Mouse (Mus musculus) cortical plate, adult 2 months (tissue): Measurements from ENCODE around the gene Gm4737. TPM values are rescaled to one million over a fixed set of nuclear protein-coding genes. Genes with fewer than 3 reads are reported as not detected.
"Not testable (repeated sequence)": the region's sequence is repeated elsewhere in the genome, so short reads cannot be mapped to it uniquely, and the experiment has no call there.

ENCODE experiments used
- H3K27ac ChIP-seq: fragments of 200-500 bp; 2 replicates; pipeline ENCODE4 v1.5.1; 2012; ENCODE audit warnings: low read length, control low read depth, inconsistent platforms; ENCODE audit not compliant: insufficient read depth
- H3K4me1 ChIP-seq: fragments of 200-500 bp; 2 replicates; pipeline ENCODE4 v1.6.1; 2011; ENCODE audit warnings: low read length; ENCODE audit not compliant: control insufficient read depth, insufficient read depth
- H3K4me3 ChIP-seq: fragments of 200-500 bp; 2 replicates; pipeline ENCODE4 v1.5.1; 2011; ENCODE audit warnings: mild to moderate bottlenecking, low read length, control low read depth; ENCODE audit not compliant: insufficient read depth
- CTCF ChIP-seq: fragments of 200-500 bp; IDR thresholded peaks from 2 replicates; pipeline ENCODE4 v1.5.1; 2011; ENCODE audit warnings: mild to moderate bottlenecking, control low read depth, low read length; ENCODE audit not compliant: insufficient read depth; ENCODE audit errors: extremely low read depth
- POLR2A ChIP-seq: fragments of 200-500 bp; IDR thresholded peaks from 2 replicates; pipeline ENCODE4 v1.6.1; 2011; ENCODE audit warnings: mild to moderate bottlenecking, low read length, control low read depth; ENCODE audit not compliant: insufficient read depth; ENCODE audit errors: extremely low read depth
- polyA plus RNA-seq: library from polyadenylated mRNA; depleted of rRNA; stranded (reverse); fragments of >200 nt; gene quantifications from 2 replicates; pipeline ENCODE4 v1.2.3, GENCODE M21; 2012; rRNA removed

Gm4737 gene
- polyA plus RNA-seq: 3.5 and 4.5 TPM in 2 replicates

GRCm38 (mm10) chr16:46154832-46155231 lies at the start of gene Gm4737:
TSS of gene Gm4737 (minus strand) at chr16:46155077.
- H3K4me1 ChIP-seq, H3K4me3 ChIP-seq, H3K27ac ChIP-seq: not testable (repeated sequence)

GRCm38 (mm10) chr16:46195792-46196191 lies 40.9 kb upstream of the Gm4737 start:
- H3K4me3 ChIP-seq: no peak overlapping the region
- H3K27ac ChIP-seq: no peak overlapping the region
- no peaks in the 10 kb centered on the region for H3K4me1 ChIP-seq
- TF ChIP-seq POLR2A: no peak

GRCm38 (mm10) chr16:46183096-46183495 lies 28.2 kb upstream of the Gm4737 start:
- no peak overlapping the region for H3K4me3 ChIP-seq
- H3K27ac ChIP-seq: no peak overlapping the region
- no peak for TF ChIP-seq CTCF
- TF ChIP-seq POLR2A: no peak
- H3K4me1 ChIP-seq: no peaks in the 10 kb centered on the region

GRCm38 (mm10) chr16:46178121-46178801 lies 23.4 kb upstream of the Gm4737 start:
- H3K27ac ChIP-seq: no peak overlapping the region
- H3K4me1 ChIP-seq: no peaks in the 10 kb centered on the region
- TF ChIP-seq POLR2A (no peak), CTCF (no peak)
- H3K4me3 ChIP-seq: no peak overlapping the region

GRCm38 (mm10) chr16:46173039-46173438 lies 18.2 kb upstream of the Gm4737 start:
- Histone ChIP-seq H3K27ac (no peak overlapping the region), H3K4me3 (no peak overlapping the region), H3K4me1 (no peaks in the 10 kb centered on the region)
- no peak for TF ChIP-seq CTCF
- no peak for TF ChIP-seq POLR2A

GRCm38 (mm10) chr16:46166971-46167370 lies 12.1 kb upstream of the Gm4737 start:
- Histone ChIP-seq H3K4me1 (no peaks in the 10 kb centered on the region), H3K4me3 (no peak overlapping the region), H3K27ac (no peak overlapping the region)
- no peak for TF ChIP-seq CTCF
- no peak for TF ChIP-seq POLR2A

- no peak overlapping the region for H3K4me3 ChIP-seq
- TF ChIP-seq POLR2A (no peak), CTCF (no peak)
Observed at GRCm38 (mm10) chr16:46165305-46165704, 10.4 kb upstream of the Gm4737 start.

GRCm38 (mm10) chr16:46151141-46151540 lies 3.7 kb downstream of the Gm4737 start:
- no peak overlapping the region for H3K27ac ChIP-seq
- no peaks in the 10 kb centered on the region for H3K4me1 ChIP-seq
- TF ChIP-seq CTCF (peak; percentile 19; the same call in 1 of the 2 replicates), POLR2A (no peak)
- H3K4me3 ChIP-seq: no peak overlapping the region

More at GRCm38 (mm10) chr16:46165305-46165704, 10.4 kb upstream of the Gm4737 start:
- Histone ChIP-seq H3K4me1 (no peaks in the 10 kb centered on the region), H3K27ac (no peak overlapping the region)

GRCm38 (mm10) chr16:46148661-46149341 lies 6.1 kb downstream of the Gm4737 start:
- Histone ChIP-seq H3K4me3 (no peak overlapping the region), H3K27ac (no peak overlapping the region), H3K4me1 (no peaks in the 10 kb centered on the region)
- TF ChIP-seq CTCF (no peak), POLR2A (no peak)

GRCm38 (mm10) chr16:46146962-46147361 lies 7.9 kb downstream of the Gm4737 start:
- no peak overlapping the region for H3K27ac ChIP-seq
- H3K4me1 ChIP-seq: no peaks in the 10 kb centered on the region
- H3K4me3 ChIP-seq: no peak overlapping the region
- TF ChIP-seq CTCF: no peak
- TF ChIP-seq POLR2A: no peak
